Mouse (Mus musculus) c-Kit-negative CD71-positive TER-119-positive erythroid progenitor cells, embryonic 14.5 days (primary cell): ENCODE measurements around the gene Olfr19.
"Not testable (repeated sequence)": the region's sequence is repeated elsewhere in the genome, so short reads cannot be mapped to it uniquely, and the experiment has no call there.

ENCODE experiments used
- DNase-seq: peaks from one replicate; pipeline ENCODE4 v3.0.0-alpha.2; 2013; ENCODE audit warnings: low read depth, low spot score

Olfr19 gene

GRCm38 (mm10) chr16:16676305-16676704 is at the start of gene Olfr19:
Gene Olfr19 (minus strand): TSS chr16:16676405.
- no peak for DNase-seq

- no peak for DNase-seq
These were observed 8.8 kb upstream of the Olfr19 start for GRCm38 (mm10) chr16:16684975-16685374.

GRCm38 (mm10) chr16:16684053-16684452 is 7.8 kb upstream of the Olfr19 start:
- no peak for DNase-seq

GRCm38 (mm10) chr16:16664994-16665393 is 11.2 kb downstream of the Olfr19 start:
- DNase-seq, result no peak

- DNase-seq, result not testable (repeated sequence)
These were observed 11.7 kb downstream of the Olfr19 start for GRCm38 (mm10) chr16:16664516-16664915.

GRCm38 (mm10) chr16:16645148-16645547 is 31.1 kb downstream of the Olfr19 start:
- no peak for DNase-seq

GRCm38 (mm10) chr16:16633730-16634129 is 42.5 kb downstream of the Olfr19 start:
- no peak for DNase-seq
